Mouse (Mus musculus): ENCODE results near the gene Crnkl1.

Gene Crnkl1

DNA sequence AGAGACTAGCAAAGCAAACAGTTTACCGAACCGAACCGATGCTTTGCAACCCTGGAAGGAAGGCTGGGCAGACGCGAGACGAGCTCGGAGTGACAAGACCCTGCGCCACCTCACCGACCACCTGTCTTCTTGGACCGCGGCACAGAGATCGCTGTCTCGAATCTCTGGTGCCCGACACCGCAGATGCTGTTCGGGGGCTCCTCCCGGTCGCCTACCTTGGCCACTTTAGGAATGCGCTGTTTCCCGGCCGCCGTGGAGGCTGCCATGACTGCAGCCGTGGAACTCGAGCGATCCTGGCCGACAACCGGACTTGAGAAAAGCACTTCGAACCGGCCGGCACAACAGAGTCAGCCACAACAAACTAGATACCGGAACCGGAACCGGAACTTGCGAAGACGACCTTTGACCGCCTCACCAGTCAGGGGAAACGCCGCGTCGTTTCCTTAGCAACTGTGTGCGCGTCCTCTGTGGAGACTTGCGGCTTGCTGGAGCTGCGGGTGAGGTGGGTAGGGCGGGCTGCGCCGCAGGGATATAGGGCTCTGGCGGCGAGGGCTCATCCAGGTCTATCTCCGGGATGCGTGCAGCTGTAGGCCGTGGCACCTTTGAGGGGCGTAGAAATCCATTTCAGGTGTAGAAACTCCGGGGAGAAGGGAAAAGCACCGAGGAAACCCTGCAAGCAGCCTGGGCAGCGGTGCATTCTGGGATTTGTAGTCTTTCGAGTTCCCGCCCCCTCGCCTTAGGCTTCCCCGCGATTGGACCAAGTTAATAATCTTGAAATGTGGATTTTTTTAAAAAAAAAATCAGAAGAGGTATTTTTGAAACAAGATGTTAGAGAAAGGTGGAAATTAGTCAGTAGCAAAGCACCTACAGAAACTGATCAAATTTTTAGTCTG, at the start of gene Crnkl1, which contains the start of gene Cfap61:
Crnkl1 (minus strand) TSS at position 676 of the 893 bp plus-strand sequence.
Cfap61 (plus strand) TSS at position 446 of the 893 bp plus-strand sequence.
- DNase-seq (ENCODE audit: extremely low read depth, low read depth, low spot score) = peak; percentile 46

DNA sequence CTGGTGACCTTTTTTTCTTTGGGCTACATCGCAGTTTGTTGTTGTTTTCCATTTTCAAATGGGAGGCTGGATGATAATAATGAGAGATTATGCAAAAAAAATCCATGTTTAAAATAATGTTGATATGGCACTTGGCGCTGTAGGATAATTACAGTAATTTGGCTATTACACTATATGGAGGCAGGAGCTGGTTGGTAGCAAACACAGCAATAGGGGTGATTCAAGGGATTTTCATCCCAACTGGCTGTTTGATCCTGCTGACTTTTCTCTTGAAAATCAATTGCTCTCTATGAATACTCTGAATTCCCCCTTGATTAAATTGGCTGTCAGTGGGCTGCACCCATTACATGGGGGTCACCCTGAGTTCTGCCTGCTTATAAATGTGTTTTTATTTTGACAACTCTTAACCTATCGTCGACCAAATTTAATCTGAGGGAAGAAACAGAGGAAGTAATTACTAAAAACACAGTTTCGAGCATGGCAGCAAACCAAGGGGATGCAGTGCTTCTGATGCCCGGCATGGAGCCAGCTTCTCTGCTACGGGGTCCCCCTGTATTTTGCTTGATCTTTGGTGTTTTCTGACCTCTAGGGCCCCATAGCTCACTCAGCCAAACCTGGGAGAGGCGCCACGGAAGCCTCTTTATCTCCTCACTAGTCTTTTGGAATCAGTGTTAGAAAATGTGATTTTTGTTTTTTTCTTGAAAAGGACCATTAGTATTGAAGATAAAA, 47.7 kb upstream of the Crnkl1 start:
- DNase-seq (ENCODE audit: extremely low read depth, low read depth, low spot score) = no peak

DNA sequence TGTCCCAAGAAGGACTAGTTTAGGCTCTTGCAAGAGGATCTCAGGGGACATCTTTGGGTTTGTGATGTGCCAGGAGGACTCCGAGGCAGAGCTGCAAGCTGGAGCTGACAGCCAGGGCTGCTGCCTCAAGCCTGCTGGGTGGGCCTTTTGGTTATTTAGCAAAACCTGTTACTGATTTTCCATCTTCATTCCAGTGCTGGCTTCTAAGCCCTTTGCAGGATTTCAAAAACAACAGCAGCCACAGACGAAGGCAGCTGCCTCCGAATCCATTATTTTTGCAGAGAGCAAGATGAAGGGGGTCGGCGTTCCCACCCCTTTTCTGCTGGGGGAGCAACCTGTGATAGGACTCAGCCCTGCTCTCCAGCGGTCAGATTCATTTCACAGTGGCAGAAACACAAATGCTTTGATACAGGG, 46.9 kb upstream of the Crnkl1 start:
- no peak for DNase-seq (ENCODE audit: extremely low read depth, low read depth, low spot score)

DNA sequence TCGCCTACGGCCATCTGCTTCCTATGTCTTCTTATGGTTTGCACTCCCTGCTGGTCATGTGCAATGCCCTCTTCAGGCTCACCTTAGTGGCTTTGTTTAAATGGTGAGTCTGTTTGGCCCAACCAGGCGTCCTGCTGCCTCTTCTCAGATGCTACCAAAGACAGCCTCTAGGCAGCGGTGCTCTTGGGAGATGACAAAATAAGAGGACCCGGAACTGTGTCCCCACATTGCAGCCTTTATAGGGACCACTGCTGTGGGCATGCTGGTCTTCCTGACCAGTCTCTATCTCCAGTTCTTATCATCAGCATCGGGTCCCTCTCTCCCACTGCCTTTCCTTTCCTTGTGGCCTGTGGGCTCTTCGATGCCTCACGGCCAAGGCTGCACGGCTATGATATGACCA, 46.1 kb upstream of the Crnkl1 start:
- DNase-seq (ENCODE audit: extremely low read depth, low read depth, low spot score) = no peak

DNA sequence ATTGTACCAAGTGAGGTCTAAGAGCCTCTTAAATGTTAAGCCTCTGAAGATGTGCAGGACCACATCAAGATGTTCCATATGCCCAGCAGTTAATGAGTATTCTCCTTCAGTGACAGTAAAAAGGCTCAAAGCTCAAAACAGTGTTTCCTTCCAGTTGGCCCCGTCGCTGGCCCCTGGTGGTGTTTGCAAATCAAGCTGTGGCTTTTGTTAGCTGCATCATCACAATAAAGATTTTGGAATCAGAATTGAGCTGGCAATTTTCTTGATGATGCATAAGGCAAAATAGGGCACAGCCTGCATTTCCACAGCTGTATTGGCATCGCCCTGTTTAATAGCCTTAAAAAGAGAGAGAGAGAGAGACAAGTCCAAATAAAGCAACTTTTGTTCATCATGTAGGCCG, 44.8 kb upstream of the Crnkl1 start:
- no peak for DNase-seq (ENCODE audit: extremely low read depth, low read depth, low spot score)

DNA sequence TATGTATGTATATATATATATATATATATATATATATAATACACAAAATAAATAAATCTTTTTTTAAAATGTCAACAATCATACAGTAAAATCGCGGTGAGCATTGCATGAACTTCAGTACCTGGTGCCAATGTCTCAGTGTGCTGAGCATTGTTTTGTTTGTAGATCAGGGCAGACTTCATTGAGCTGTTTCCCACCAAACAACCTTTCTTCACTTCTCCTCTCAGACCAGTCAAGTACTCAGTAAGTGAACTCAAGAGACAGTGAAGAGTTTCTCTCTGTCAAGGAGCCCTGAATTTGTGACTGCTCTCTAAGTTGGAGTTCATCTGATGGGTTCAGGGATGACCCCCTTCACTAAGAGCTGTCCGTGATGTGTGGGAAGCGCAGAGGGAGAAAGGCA, 37.8 kb upstream of the Crnkl1 start:
- no peak for DNase-seq (ENCODE audit: extremely low read depth, low read depth, low spot score)

DNA sequence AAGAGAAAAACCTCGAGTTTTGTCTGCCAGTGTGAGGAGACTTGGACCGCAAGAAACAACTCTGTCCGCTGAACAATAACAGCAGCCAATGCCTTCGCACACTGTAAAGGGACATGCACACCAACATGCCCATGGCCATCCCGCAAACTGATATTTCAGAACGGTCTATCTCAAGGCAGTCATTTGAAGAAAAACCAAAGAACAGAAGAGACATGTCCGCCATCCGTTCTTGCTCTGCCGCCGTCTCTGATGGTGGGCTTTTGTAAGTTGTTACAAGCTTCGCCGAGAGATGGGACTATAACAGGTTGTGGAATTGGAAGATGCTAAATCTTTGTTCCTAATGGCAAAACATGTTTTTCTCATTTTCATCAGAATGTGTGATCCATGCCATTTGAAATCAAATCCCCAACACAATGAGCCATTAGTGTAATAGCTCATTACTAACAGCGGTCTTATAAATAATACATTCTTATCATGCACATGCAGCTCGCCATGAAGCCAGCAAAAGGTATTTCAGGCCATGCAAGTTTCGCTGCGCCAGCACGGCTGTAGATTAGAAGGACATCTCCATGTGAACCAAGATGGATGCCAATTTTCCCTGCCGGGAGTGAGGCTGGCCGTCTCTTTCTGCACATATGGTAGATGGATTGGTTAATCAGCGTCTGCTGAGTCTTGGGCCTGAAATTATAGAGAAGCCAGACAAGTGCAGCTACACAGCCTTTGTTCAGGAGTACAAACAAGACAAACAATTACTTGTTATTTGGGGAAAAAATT, 36.6 kb upstream of the Crnkl1 start:
- DNase-seq (ENCODE audit: extremely low read depth, low read depth, low spot score) = no peak

DNA sequence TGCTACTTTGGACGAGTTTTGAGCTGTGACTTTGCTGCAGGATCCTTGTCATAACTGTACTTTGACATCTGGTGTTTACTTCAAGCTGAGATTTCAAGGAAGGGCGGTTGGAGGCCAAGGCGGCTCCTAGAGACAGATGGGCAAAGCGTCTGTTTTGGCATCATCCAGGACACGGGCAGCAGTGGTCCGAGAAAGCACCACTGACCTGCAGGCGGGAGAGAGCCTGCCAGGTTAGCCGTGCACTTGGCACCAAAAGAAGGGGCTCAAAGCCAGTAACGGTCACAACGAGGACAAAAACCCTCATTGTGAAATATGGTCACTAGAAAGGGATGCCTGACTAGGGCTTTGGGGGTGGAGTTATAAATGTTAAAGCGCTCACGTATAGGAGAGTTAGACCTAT, 35.9 kb upstream of the Crnkl1 start:
- no peak for DNase-seq (ENCODE audit: extremely low read depth, low read depth, low spot score)

- no peak for DNase-seq (ENCODE audit: extremely low read depth, low read depth, low spot score)
Measured at GRCm38 (mm10) chr2:145961861-145962260, 27.0 kb upstream of the Crnkl1 start.

DNA sequence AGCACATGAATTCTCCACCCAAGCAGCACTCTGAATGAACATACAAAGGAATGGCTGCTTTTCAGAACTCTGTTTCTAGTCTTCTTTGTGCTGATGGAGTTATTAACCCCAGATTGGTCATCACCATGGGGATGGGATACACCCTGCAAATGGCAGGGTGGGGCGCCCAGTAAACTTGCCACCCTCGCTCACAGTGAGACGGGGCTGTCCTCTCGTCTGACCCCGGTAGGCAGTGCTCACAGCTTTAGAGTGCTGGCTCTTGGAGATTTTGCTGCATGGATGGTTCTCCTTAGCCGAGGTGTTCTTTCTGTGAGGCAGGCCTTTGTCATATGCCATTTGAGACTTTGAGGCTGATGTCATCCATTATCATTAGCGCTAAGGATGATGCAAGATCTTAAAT, 23.7 kb upstream of the Crnkl1 start:
- DNase-seq (ENCODE audit: extremely low read depth, low read depth, low spot score) = no peak

GRCm38 (mm10) chr2:145958097-145958496, 23.3 kb upstream of the Crnkl1 start:
- DNase-seq (ENCODE audit: extremely low read depth, low read depth, low spot score) = no peak

DNA sequence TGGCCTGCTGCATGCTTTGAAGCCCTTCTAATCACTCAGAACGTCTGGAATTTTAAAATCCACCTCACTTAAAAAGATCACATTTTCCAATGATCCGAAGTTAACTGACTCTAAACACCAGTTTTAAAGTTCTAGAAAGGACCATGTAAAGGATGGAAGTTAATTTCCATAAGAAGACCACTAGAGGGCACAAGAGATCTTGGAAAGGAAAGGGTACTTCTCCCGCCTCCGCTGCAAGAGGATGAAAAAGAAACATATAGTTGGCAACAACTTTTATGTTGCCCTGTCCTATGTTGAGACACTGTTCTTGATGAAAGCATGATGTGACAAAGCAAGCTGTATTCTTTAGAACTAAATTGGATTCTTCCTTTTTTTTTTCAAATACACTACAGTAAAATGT, 22.6 kb upstream of the Crnkl1 start:
- DNase-seq (ENCODE audit: extremely low read depth, low read depth, low spot score) = no peak

DNA sequence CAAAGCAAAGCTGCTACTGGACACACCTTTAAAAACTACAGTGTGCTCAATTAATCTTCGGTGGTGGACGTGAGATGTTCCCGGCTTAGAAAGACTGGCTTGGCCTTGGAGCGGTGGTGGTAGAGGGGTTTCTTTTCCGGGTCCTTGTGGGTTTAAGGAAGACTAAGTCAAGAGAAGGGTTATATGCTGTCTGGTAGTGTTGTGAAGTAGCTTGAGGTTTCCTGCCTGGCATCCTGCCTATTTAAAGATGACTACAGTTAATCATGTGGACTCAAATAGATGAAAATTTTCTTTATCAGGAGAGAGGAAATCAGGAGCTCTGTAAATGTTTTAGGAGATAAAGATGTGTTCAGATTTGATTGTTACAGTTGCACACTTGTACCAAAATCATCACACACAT, 21.5 kb upstream of the Crnkl1 start:
- DNase-seq (ENCODE audit: extremely low read depth, low read depth, low spot score) = no peak

- DNase-seq (ENCODE audit: extremely low read depth, low read depth, low spot score) = no peak
Measured at GRCm38 (mm10) chr2:145955844-145956243, 21.0 kb upstream of the Crnkl1 start.

GRCm38 (mm10) chr2:145952726-145953125, 17.9 kb upstream of the Crnkl1 start:
- no peak for DNase-seq (ENCODE audit: extremely low read depth, low read depth, low spot score)

DNA sequence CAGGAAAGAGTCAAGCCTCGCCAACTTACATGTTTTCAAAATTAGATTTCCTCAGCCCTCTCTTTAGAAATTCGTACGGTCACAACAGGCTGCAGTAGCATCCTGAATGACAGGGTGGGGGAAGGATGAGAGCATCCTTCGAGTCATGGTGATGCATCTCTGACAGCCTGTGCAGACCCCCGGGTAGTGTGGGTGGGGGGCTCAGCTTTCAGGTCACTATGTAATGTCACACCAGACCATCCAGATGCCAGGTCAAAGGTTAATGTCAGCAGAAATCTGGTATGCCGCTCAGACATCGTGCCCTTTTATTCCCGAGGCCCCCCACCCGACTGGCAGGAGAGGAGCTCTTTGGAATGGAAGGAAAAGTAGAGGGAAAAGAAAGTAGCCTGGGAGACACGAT, 15.4 kb upstream of the Crnkl1 start:
- no peak for DNase-seq (ENCODE audit: extremely low read depth, low read depth, low spot score)

DNA sequence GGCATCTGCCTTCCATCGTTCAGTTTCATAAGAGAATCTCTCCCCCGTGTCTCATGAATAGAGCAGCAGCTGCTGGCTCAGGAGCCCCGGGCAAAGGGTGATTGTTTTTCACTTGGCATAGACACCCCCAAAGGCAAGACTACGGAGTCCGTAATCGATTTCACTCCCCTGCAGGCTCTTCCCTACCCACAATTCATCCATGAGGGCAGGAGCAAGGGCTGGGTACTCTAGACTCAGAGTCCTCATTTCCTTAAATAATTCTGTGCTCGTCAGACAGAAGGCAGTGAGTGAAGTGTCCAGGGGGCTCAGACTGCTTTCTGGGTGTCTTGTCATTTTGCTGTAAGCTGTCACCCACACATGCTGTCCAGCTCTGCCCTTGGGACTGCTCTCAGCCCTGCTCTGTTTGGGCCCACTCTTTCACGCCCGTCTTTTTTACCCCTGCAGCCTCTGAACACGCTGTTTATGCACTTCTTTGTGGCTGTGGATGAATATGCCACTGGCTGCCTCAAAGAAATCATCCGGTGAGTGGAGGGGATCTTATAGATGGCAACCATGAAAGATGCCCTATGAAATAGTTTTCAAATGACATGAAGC, 14.8 kb upstream of the Crnkl1 start:
- DNase-seq (ENCODE audit: extremely low read depth, low read depth, low spot score) = no peak

DNA sequence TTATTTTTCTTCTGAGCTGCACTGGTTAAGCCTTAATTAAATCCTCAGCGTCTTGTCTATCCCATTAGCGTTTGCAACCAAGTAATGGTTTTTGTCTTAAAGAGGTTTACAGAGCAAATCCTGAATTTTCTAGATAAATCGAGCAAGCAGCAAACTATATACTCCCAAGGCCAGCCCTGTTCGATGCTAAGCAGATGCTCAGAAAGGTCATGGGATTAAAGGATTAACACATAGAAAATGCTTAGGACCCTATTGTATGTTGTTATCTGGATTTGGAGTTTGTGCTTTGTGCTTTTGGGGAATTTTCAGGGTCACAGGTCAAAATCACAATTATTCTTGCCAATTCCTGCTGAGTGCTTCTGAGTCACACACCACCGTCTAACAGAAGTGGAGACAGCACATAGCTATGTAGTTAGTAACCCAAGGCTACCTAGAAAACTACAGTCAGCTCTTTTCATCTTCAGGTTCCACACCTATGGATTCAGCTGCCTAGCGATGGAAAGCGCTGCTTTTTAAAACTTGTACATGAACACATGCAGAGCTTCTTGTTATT, 13.7 kb upstream of the Crnkl1 start:
- no peak for DNase-seq (ENCODE audit: extremely low read depth, low read depth, low spot score)

DNA sequence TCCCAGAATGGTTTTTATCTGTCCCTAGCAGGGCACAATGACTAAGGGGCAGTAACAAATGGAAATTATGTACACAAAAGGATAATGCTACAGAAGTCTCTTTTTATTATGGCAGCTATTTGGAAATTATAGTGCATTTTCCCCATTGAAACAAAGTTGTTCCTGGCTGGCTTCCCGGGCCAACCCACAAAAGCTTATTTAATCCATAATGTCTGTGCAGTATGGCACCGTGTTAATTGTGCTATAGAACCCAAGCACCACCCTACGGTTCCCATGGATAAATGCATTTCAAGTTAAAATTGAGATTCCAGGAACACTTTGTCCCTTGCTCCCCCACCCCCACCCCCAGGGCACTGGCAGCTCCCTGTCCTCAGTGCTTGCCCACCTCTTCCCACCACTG, 9.5 kb upstream of the Crnkl1 start:
- DNase-seq (ENCODE audit: extremely low read depth, low read depth, low spot score) = no peak

DNA sequence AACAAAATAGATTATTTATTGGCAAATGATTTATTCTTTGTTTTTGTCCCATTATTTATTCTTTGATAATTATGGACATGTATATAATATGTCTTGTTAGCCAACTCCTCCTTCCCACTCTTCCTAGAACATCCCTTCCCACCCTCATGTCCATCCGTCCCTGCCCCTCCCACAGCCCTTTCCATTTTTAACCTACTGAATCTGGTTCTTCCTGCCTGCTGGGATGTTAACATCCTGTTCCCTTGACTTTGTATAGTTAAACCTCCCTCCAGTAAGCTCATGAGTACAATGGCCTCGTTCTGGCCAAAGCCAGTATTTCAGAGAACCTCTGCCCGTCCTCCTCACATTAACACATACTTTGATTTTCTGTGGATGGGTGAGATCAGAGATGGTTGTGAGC, 6.6 kb upstream of the Crnkl1 start:
- no peak for DNase-seq (ENCODE audit: extremely low read depth, low read depth, low spot score)

DNA sequence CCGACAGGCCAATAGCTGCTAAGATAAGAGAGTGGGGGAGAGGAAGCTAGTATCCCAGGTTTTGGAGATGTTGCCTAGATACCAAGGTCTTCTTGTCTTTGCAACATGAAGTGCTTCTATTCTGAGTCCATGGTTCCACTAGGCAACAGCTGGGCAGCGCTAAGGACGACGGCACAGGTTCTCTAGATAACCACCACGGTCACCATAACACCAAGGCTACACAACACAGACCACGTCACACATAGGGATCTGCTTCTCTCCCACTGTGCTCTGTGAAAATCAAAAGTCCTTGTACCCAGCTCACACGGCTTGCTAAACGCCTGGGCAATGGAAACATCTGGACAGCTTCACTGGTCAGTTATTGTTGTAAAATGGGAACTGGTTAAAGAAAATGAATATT, 2.2 kb upstream of the Crnkl1 start:
- no peak for DNase-seq (ENCODE audit: extremely low read depth, low read depth, low spot score)

Measured in fat pad, adult 2 months (tissue).